Mouse (Mus musculus) adrenal gland (tissue): ENCODE data around the gene Gm42742.

ENCODE experiments used
- microRNA-seq, 2 experiments: library from miRNA; unstranded; fragments of <30 nt; microRNA quantifications; one replicate each; pipeline ENCODE4; 2019

Gm42742 gene

Small RNA genes lying within 50 kb of the gene (microRNA-seq; reads per million reads assigned to microRNA genes)
- gene Gm44343 = 0 reads per million in 2 experiments
